Mouse (Mus musculus): ENCODE data around the gene Scn1b. TPM values are rescaled to one million over a fixed set of nuclear protein-coding genes. Genes with fewer than 3 reads are reported as not detected.
A peak's percentile ranks its signal among the peaks of the same experiment; 100 is the strongest.

Gene Scn1b
- total RNA-seq, 1 experiment from 2014 or later: 10.1 TPM

GRCm38 (mm10) chr7:31149751-31150565 is 23.2 kb upstream of the Scn1b start:
- DNase-seq: no peak

DNA sequence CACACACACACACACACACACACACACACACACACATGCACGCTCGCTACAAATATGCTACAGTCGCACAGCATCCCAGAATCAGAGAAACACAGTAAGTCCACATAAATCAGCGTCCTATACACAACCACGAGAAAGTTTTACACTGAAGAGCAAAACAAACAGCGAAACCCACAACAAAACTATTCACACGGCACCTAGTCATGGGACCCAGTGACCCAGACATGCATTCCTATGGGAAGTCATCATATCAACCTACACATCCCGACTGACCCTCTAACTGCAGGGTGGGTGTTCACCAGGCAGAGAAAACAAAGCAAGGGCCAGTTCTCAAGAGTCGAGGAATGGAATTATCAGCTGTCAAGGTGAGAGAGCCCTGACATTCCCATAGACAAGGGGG is 22.5 kb upstream of the Scn1b start:
- no peak for DNase-seq

GRCm38 (mm10) chr7:31148756-31149155 is 22.0 kb upstream of the Scn1b start:
- peak; percentile 55 for DNase-seq

GRCm38 (mm10) chr7:31148086-31148485 is 21.3 kb upstream of the Scn1b start:
- no peak for DNase-seq

DNA sequence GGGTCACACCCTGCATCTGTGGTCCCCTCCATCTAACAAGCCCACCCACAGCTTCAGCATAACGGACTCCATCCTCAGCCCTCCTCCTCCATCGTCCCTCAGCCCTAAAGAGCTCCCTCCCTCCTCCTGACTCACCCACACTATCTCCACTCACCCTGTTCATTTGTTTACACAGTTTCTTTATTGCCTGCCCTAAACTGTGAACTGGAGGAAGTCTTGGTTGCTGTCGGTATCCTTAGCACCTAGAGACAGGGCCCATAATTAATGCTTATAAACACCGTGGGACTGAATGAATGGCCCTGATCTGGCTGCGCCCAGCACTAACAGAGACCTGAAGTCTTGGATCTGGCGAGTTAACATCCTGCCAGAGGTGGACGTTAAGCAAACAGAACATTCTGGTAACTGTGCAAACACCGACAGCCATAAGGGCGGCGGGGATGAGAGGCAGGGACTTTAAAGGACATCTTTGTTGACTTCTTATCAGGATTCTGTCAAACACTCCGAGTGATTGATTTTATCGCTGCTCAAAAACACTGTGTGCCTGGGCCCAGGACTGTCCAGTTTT is 18.9 kb upstream of the Scn1b start:
- DNase-seq: no peak

- no peak for DNase-seq
Measured at GRCm38 (mm10) chr7:31144886-31145285, 18.1 kb upstream of the Scn1b start.

DNA sequence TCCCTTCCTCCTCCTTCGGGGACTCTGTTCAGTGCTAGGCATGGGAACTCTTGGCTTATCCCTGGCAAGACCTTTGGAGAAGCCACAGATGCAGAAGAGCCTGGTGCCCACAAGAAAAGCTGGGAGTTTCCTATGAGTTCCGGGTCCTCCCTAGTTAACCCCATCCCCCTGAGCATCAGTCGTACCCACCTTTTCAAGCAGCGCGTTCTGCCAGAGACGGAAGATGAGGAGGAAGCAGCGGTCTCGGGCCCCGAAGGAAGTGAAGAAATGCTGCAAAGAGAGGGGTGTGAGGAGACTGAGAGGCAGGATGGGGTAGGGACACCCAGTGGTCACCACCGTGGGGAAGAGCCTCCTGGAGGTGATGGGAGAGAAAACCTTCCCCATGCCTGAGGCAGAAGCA is 14.1 kb upstream of the Scn1b start:
- no peak for DNase-seq

GRCm38 (mm10) chr7:31140302-31140701 is 13.5 kb upstream of the Scn1b start:
- no peak for DNase-seq

GRCm38 (mm10) chr7:31139765-31140164 is 13.0 kb upstream of the Scn1b start:
- peak; percentile 67 for DNase-seq

DNA sequence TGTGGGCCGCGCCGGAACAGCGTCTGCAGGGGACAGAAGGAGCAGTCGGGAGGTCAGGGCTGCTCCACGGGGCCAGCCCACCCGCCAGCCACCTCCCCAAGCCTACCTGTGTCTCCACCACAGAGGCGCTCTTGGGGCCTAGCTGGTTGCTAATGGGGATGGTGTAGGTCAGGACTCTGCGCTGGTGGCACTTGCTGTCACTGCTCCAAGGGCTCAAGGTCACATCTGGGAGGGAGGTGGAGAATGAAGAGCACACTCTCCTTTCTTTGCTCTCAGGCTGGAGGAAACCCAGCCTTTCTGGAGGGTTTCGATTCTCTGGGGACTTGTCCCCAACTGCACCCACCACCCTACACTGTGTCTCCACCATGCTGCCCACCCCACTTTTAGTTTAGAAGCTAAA is 8.9 kb upstream of the Scn1b start:
- peak; percentile 60 for DNase-seq

DNA sequence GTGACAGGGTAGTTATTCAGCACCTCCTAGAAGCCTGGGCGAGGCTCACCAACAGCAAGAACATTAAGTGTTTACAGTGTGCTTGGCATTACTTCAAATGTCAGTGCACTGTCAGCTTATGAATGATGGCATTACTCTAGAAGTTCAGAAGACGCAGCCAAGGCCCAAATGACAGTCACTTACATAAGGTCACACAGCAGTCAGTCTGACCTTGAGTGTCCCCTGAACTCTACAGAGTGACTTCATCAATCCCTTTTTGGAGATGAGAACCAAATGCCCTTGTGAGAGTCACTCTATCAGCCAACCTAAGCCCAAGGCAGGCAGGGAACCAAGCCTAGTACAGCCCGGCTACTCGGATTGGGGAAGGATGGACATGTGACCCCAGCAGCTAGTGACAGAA is 5.1 kb upstream of the Scn1b start:
- no peak for DNase-seq

GRCm38 (mm10) chr7:31130841-31131240 is 4.0 kb upstream of the Scn1b start:
- no peak for DNase-seq

GRCm38 (mm10) chr7:31130197-31130596 is 3.4 kb upstream of the Scn1b start:
- DNase-seq: no peak

- DNase-seq: no peak
Measured at GRCm38 (mm10) chr7:31128157-31128705, 1.4 kb upstream of the Scn1b start.

GRCm38 (mm10) chr7:31126211-31126751 is 522 bp downstream of the Scn1b start:
- DNase-seq: no peak

- DNase-seq: no peak
Measured at GRCm38 (mm10) chr7:31125116-31125515, 1.7 kb downstream of the Scn1b start.

DNA sequence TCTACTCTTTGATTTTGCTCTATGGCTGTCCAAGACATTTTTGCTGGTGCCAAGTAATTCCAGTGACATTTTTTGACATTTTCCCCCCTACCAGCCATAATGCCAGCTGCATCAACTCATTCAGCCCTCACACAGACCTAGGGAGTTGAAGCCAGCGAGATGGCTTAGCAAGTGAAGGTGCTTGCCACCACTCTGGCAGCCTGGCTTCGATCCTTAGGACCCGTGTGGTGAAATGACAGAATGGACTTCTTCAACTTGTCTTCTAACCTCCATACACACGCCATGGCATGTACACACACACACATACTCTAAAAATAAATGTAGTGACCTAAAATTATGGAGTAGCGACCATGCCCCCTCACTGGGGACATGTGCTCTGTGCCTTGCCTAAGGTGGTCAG is 2.4 kb downstream of the Scn1b start:
- no peak for DNase-seq

DNA sequence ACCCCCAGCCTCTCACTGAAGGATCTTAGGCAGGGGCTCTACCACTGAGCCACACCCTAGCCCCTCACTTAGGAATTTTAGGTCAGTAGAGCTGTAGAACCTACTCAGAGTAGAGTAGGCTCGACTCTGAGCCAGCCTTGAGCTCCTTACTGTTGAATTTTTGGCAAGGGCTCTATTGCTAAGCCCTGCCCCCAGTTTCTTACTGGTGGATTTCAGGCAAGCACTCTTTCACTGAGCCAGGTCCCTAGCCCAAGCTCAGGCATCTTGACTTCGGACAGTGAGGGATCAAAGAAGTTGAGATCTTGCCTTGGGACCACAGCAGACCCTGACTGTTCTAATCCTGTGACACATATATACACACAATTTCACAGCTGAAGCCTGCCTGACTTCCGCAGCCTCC is 3.1 kb downstream of the Scn1b start:
- no peak for DNase-seq

- no peak for DNase-seq
Measured at GRCm38 (mm10) chr7:31122641-31123631, 3.9 kb downstream of the Scn1b start.

DNA sequence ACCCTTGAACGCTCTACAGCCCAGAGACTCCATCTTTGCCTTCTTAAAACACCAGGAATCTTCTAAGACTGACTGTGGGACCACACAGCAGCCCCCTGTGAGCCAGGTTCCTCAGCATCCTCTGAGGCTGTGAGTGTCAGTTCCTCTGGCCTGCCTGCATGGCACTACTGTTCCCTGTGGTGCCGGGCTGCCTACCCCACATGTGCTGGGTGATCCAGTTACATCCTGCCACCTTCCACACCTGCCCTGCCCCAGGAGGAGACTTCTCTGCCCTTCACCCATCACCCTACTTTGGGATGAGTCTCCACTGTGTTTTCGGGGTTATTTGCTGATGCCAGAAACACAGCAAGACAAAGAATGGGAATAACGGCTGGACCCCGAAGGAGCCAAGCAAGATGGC is 7.2 kb downstream of the Scn1b start:
- no peak for DNase-seq

- peak; percentile 45 for DNase-seq
Measured at GRCm38 (mm10) chr7:31118486-31118885, 8.3 kb downstream of the Scn1b start.

- no peak for DNase-seq
Measured at GRCm38 (mm10) chr7:31117465-31117864, 9.3 kb downstream of the Scn1b start.
